Mouse (Mus musculus): ENCODE measurements around the gene Gm49352. TPM values are rescaled to one million over a fixed set of nuclear protein-coding genes. Genes with fewer than 3 reads are reported as not detected.
"Not testable (repeated sequence)": the region's sequence is repeated elsewhere in the genome, so short reads cannot be mapped to it uniquely, and the experiment has no call there.

Gene Gm49352
- polyA plus RNA-seq (2012; rRNA removed): not detected in 2 replicates

- 15% methylated on average over 1 of the region's 1 CpGs for WGBS
These were observed at the start of gene Gm49352 for GRCm38 (mm10) chr13:61568074-61568473. Gene Gm49352, minus strand, starts transcription at chr13:61568174.

GRCm38 (mm10) chr13:61570027-61570426, 2.1 kb upstream of the Gm49352 start, which contains the start of gene Cts3:
Gene Cts3, minus strand, starts transcription at chr13:61570127.
- no peak for DNase-seq (ENCODE audit: low read depth, low spot score)

More at GRCm38 (mm10) chr13:61568074-61568473, at the start of gene Gm49352:
- not testable (repeated sequence) for DNase-seq (ENCODE audit: low read depth, low spot score)

GRCm38 (mm10) chr13:61541631-61542030, 26.3 kb downstream of the Gm49352 start, which contains the start of gene Ctsm:
Gene Ctsm, minus strand, starts transcription at chr13:61541839.
- WGBS: 52% methylated on average over 4 of the region's 4 CpGs
- DNase-seq (ENCODE audit: low read depth, low spot score): no peak

Other genes starting within 250 kb of the Gm49352 start
- gene Cts7, start 210.0 kb downstream of the Gm49352 start, polyA plus RNA-seq (2012; rRNA removed): not detected in 2 replicates
- gene Ctsm, start 26.3 kb downstream of the Gm49352 start, polyA plus RNA-seq (2012; rRNA removed): not detected in 2 replicates
- gene Cts3, start 2.0 kb upstream of the Gm49352 start, polyA plus RNA-seq (2012; rRNA removed): not detected in 2 replicates